Mouse (Mus musculus) B cell, adult (primary cell): ENCODE data around the gene Zfp983. TPM values are rescaled to one million over a fixed set of nuclear protein-coding genes. Genes with fewer than 3 reads are reported as not detected.

Experiments used
- total RNA-seq: library from RNA; stranded (reverse); gene quantifications from 4 replicates; pipeline ENCODE4 v1.2.4, GENCODE M21; 2023; ENCODE audit not compliant: inconsistent age

Gene Zfp983
- 10.2 to 11.4 TPM (median 10.7 TPM) in 4 replicates for total RNA-seq

DNA sequence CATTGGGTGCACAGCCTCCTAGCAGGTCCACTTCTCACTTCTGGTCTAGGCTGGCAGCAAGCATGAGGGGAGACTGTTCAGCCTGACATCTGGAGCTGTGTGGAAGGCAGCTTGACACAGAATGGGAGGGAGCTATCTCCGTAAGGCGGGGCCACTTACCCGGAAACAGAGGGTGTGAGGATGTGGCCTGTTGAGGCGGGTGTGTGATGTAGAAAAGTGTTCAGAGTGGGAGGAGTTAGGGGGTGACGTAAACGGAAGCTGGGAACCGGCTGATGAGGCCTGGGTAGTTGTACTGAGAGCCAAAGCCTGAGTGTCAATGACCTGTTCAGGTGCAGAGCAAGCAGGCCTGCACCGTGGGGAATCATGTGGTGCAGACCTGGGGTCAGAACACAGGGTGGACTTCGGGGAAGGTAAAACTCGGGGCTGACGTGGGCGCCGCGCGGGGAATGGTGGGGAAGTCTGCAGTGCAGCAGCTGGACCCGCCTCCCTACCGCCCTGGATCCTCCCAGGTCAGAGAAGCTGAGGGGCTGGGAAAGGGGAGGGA, at the start of gene Zfp983:
Zfp983 (plus strand) TSS at position 261 of the 544 bp plus-strand sequence.

DNA sequence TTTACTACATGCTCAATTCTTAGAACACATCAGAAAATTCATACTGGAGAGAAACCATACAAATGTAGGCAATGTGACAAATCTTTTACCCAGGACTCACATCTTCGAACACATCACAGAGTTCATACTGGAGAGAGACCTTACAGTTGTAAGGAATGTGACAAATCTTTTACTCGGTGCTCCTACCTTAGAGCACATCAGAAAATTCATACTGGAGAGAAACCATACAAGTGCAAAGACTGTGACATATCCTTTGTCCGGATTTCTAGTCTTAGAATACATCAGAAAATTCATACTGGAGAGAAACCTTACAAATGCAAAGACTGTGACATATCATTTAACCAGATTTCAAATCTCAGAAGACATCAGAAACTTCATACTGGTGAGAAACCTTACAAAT, 41.1 kb downstream of the Zfp983 start, which contains the start of gene Gm10226:
Gm10226 (plus strand) TSS at position 301 of the 400 bp plus-strand sequence.

DNA sequence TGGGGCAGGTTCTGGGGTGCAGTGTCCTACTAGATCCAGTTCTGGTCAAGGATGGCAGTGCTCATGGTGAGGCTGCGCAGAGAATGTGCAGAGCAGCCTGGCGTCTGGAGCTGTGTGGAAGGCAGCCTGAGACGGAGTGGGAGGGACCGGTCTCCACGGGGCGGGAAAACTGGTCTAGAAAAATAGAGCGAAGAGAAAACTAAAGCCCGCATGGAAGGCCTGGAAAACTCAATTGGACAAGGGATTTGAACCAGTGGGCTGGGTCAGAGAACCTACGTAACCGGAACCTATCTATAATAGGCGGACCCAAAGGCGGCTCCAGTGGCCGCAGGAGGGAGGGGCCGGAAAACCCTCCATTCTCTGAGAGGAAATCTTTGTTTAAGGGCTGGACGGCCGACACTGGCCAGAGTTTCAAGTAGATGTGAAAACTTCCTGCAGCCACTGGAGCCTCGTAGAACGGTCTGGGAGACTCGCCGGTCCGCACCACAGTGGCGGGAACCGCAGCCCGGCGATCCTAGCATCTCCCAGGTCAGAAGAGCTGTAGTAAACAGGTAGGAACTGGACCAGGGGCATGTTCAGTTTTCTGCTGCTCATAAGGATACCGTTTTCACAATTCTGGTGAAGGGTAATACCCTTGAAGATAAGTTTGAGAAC, 57.0 kb downstream of the Zfp983 start, which contains the start of gene Zfp760:
Zfp760 (plus strand) TSS at position 399 of the 654 bp plus-strand sequence.

Other genes starting within 250 kb of the Zfp983 start
- gene Zfp54, start 227.4 kb upstream of the Zfp983 start, total RNA-seq: 1.4 to 3.2 TPM (median 2.0 TPM) in 4 replicates
- 13.1 to 15.9 TPM (median 14.6 TPM) in 4 replicates for gene Zfp51, start 200.2 kb upstream of the Zfp983 start, total RNA-seq
- 10.0 to 17.1 TPM (median 15.7 TPM) in 4 replicates for gene Zfp53, start 161.6 kb upstream of the Zfp983 start, total RNA-seq
- 14.1 to 15.9 TPM (median 15.5 TPM) in 4 replicates for gene Zfp52, start 115.1 kb upstream of the Zfp983 start, total RNA-seq
- 1.1 to 2.2 TPM (median 1.8 TPM) in 4 replicates for gene Zfp948, start 83.6 kb upstream of the Zfp983 start, total RNA-seq
- gene Gm10226, start 41.2 kb downstream of the Zfp983 start, total RNA-seq: 6.2 to 16.8 TPM (median 11.7 TPM) in 4 replicates
- 2.0 to 2.2 TPM (median 2.1 TPM) in 4 replicates for gene Zfp760, start 57.1 kb downstream of the Zfp983 start, total RNA-seq
- gene Zfp229, start 80.2 kb downstream of the Zfp983 start, total RNA-seq: 3.2 to 6.0 TPM (median 5.1 TPM) in 4 replicates
- gene Zfp820, start 195.1 kb downstream of the Zfp983 start, total RNA-seq: 0.16 to 0.54 TPM (median 0.38 TPM) in 4 replicates